Mouse (Mus musculus) liver, adult 2 months (tissue): Measurements from ENCODE around the gene Ggcx.

Experiments
- CTCF ChIP-seq: fragments of 200-500 bp; IDR thresholded peaks from 2 replicates; pipeline ENCODE4 v1.5.1; 2011; ENCODE audit warnings: low read depth, low read length, control low read depth
- POLR2A ChIP-seq: fragments of 200-500 bp; IDR thresholded peaks from 2 replicates; pipeline ENCODE4 v1.6.1; 2011; ENCODE audit warnings: low read length, control low read depth; ENCODE audit not compliant: insufficient read depth; ENCODE audit errors: extremely low read depth

- TF ChIP-seq CTCF (no peak), POLR2A (no peak)
Observed at GRCm38 (mm10) chr6:72370091-72370490, 44.0 kb upstream of the Ggcx start.
